Mouse (Mus musculus) liver, postnatal 0 days (tissue): ENCODE data around the gene Tfdp2. TPM values are rescaled to one million over a fixed set of nuclear protein-coding genes. Genes with fewer than 3 reads are reported as not detected.

Source experiments
- ATAC-seq: fragments of 200-750 bp; cut with Nextera tagmentation; 2 replicates; pipeline ENCODE4 v1.8.0; 2017; ENCODE audit warnings: mild to moderate bottlenecking, moderate library complexity
- DNase-seq: peaks from one replicate; pipeline ENCODE4 v3.0.0-alpha.2; 2016
- H3K27ac ChIP-seq: fragments of 300-500 bp; sonication (generic); 2 replicates; pipeline ENCODE4 v1.5.1; 2014; ENCODE audit warnings: antibody characterized with exemption, moderate library complexity, mild to moderate bottlenecking, low read depth
- H3K27me3 ChIP-seq: fragments of 300-500 bp; sonication (generic); 2 replicates; pipeline ENCODE4 v1.6.1; 2014; ENCODE audit warnings: low read length, control low read depth, mixed read lengths; ENCODE audit not compliant: insufficient read depth
- H3K36me3 ChIP-seq: fragments of 300-500 bp; sonication (generic); replicated peaks from 2 replicates; pipeline ENCODE4 v1.6.1; 2014; ENCODE audit warnings: mild to moderate bottlenecking, control low read depth, low read length, moderate library complexity, mixed read lengths; ENCODE audit not compliant: insufficient read depth
- H3K4me1 ChIP-seq: fragments of 300-500 bp; sonication (generic); 2 replicates; pipeline ENCODE4 v1.6.1; 2014; ENCODE audit warnings: antibody characterized with exemption, mild to moderate bottlenecking, control low read depth; ENCODE audit not compliant: insufficient read depth
- H3K4me2 ChIP-seq: fragments of 300-500 bp; sonication (generic); 2 replicates; pipeline ENCODE4 v1.6.1; 2014; ENCODE audit warnings: low read depth, mild to moderate bottlenecking, low read length, moderate library complexity, mixed read lengths
- H3K4me3 ChIP-seq: fragments of 300-500 bp; sonication (generic); 2 replicates; pipeline ENCODE4 v1.5.1; 2014; ENCODE audit warnings: low read depth, low read length
- H3K9ac ChIP-seq: fragments of 300-500 bp; sonication (generic); replicated peaks from 2 replicates; pipeline ENCODE4 v1.6.1; 2014; ENCODE audit warnings: mild to moderate bottlenecking, moderate library complexity
- H3K9me3 ChIP-seq: fragments of 300-500 bp; sonication (generic); 2 replicates; pipeline ENCODE4 v1.6.1; 2016; ENCODE audit warnings: mild to moderate bottlenecking, control low read depth, low read length, mixed read lengths
- CTCF ChIP-seq: sonication (generic); IDR thresholded peaks from 2 replicates; pipeline ENCODE4 v1.5.1; 2016; ENCODE audit warnings: antibody characterized with exemption, low read depth
- EP300 ChIP-seq: IDR thresholded peaks from 2 replicates; pipeline ENCODE4 v1.6.1; 2016; ENCODE audit warnings: antibody characterized with exemption, low read depth, mild to moderate bottlenecking
- WGBS: fragments of 180-500 bp; shearing (Covaris S2); extraction: QIAGEN DNeasy Blood & Tissue Kit; methylation state at CpG from one replicate; pipeline ENCODE4 v1.1.7; 2014; ENCODE audit not compliant: insufficient replicate concordance; 5-methylcytosine and 5-hydroxymethylcytosine counted together
- polyA plus RNA-seq: library from polyadenylated mRNA; unstranded; fragments of >200 nt; fragmentation: Nextera tagmentation; extraction: Ambion mirVana; gene quantifications from 2 replicates; pipeline ENCODE4 v1.2.1, GENCODE M21; 2015

The Tfdp2 gene
- polyA plus RNA-seq, 1 experiment from 2014 or later, result 61.7 TPM

- Histone ChIP-seq H3K4me2 (peak overlapping the region; percentile 100), H3K4me1 (peaks cover 19% of the 10 kb centered on the region), H3K36me3 (no peaks in the 10 kb centered on the region), H3K4me3 (no peak overlapping the region), H3K27ac (peak overlapping the region; percentile 97; the same call in 1 of the 2 replicates), H3K9me3 (no peaks in the 10 kb centered on the region), H3K9ac (peak overlapping the region; percentile 90; the same call in 1 of the 2 replicates), H3K27me3 (no peaks in the 10 kb centered on the region)
- TF ChIP-seq CTCF (no peak), EP300 (no peak)
- DNase-seq (no peak), ATAC-seq (no peak)
- 82% methylated on average over 9 of the region's 9 CpGs for WGBS
Observed at GRCm38 (mm10) chr9:96197806-96198205, 1.7 kb downstream of the Tfdp2 start.

GRCm38 (mm10) chr9:96203663-96204062 lies 7.6 kb downstream of the Tfdp2 start:
- no peak overlapping the region for H3K4me3 ChIP-seq
- H3K27me3 ChIP-seq, result no peaks in the 10 kb centered on the region
- H3K9me3 ChIP-seq, result no peaks in the 10 kb centered on the region
- TF ChIP-seq EP300 (no peak), CTCF (no peak)
- DNase-seq (no peak), ATAC-seq (no peak)
- no peak overlapping the region for H3K27ac ChIP-seq
- no peak overlapping the region for H3K4me2 ChIP-seq
- H3K4me1 ChIP-seq, result no peaks in the 10 kb centered on the region
- 0 out of 2 replicates have a peak, but pooled peaks cover 4% of the 10 kb centered on the region for H3K36me3 ChIP-seq
- H3K9ac ChIP-seq, result no peak overlapping the region
- WGBS, result 96% methylated on average over 3 of the region's 3 CpGs

- 0 out of 2 replicates have a peak, but pooled peaks cover 4% of the 10 kb centered on the region for H3K36me3 ChIP-seq
- DNase-seq (no peak), ATAC-seq (no peak)
- no peaks in the 10 kb centered on the region for H3K9me3 ChIP-seq
- no peak overlapping the region for H3K27ac ChIP-seq
- no peaks in the 10 kb centered on the region for H3K4me1 ChIP-seq
- 85% methylated on average over 3 of the region's 3 CpGs for WGBS
- no peak overlapping the region for H3K9ac ChIP-seq
- no peak overlapping the region for H3K4me3 ChIP-seq
- no peaks in the 10 kb centered on the region for H3K27me3 ChIP-seq
- TF ChIP-seq CTCF, result no peak
- no peak for TF ChIP-seq EP300
- H3K4me2 ChIP-seq, result no peak overlapping the region
Observed at GRCm38 (mm10) chr9:96207428-96207827, 11.4 kb downstream of the Tfdp2 start.

- no peak overlapping the region for H3K4me2 ChIP-seq
- H3K36me3 ChIP-seq, result no peaks in the 10 kb centered on the region
- H3K9ac ChIP-seq, result no peak overlapping the region
- H3K9me3 ChIP-seq, result no peaks in the 10 kb centered on the region
- ATAC-seq (no peak), DNase-seq (no peak)
- H3K27ac ChIP-seq, result no peak overlapping the region
- 88% methylated on average over 3 of the region's 3 CpGs for WGBS
- H3K4me3 ChIP-seq, result no peak overlapping the region
- no peaks in the 10 kb centered on the region for H3K27me3 ChIP-seq
- H3K4me1 ChIP-seq, result no peaks in the 10 kb centered on the region
- TF ChIP-seq CTCF, result no peak
- no peak for TF ChIP-seq EP300
Observed at GRCm38 (mm10) chr9:96213036-96213645, 17.1 kb downstream of the Tfdp2 start.

- Histone ChIP-seq H3K36me3 (no peaks in the 10 kb centered on the region), H3K4me1 (no peaks in the 10 kb centered on the region), H3K27ac (no peak overlapping the region), H3K9ac (no peak overlapping the region), H3K27me3 (no peaks in the 10 kb centered on the region), H3K9me3 (no peaks in the 10 kb centered on the region), H3K4me2 (no peak overlapping the region), H3K4me3 (no peak overlapping the region)
- ATAC-seq (no peak), DNase-seq (no peak)
- no peak for TF ChIP-seq CTCF
- TF ChIP-seq EP300, result no peak
- WGBS, result 76% methylated on average over 2 of the region's 2 CpGs
Observed at GRCm38 (mm10) chr9:96214171-96214570, 18.1 kb downstream of the Tfdp2 start.

GRCm38 (mm10) chr9:96217299-96217698 lies 21.2 kb downstream of the Tfdp2 start:
- 76% methylated on average over 1 of the region's 1 CpGs for WGBS
- H3K36me3 ChIP-seq, result no peaks in the 10 kb centered on the region
- ATAC-seq (no peak), DNase-seq (no peak)
- no peaks in the 10 kb centered on the region for H3K9me3 ChIP-seq
- H3K4me2 ChIP-seq, result no peak overlapping the region
- no peak overlapping the region for H3K27ac ChIP-seq
- no peaks in the 10 kb centered on the region for H3K27me3 ChIP-seq
- H3K4me3 ChIP-seq, result no peak overlapping the region
- no peaks in the 10 kb centered on the region for H3K4me1 ChIP-seq
- TF ChIP-seq CTCF (no peak), EP300 (no peak)
- H3K9ac ChIP-seq, result no peak overlapping the region

- Histone ChIP-seq H3K27ac (no peak overlapping the region), H3K36me3 (no peaks in the 10 kb centered on the region), H3K4me2 (no peak overlapping the region), H3K9me3 (no peaks in the 10 kb centered on the region), H3K9ac (no peak overlapping the region), H3K4me3 (no peak overlapping the region), H3K4me1 (no peaks in the 10 kb centered on the region), H3K27me3 (no peaks in the 10 kb centered on the region)
- peak; percentile 69 for TF ChIP-seq CTCF
- TF ChIP-seq EP300, result no peak
- ATAC-seq, result no peak
- no peak for DNase-seq
Observed at GRCm38 (mm10) chr9:96217799-96218198, 21.7 kb downstream of the Tfdp2 start.
